Mouse (Mus musculus) stomach, embryonic 16.5 days (tissue): ENCODE results near the gene Tmod4. TPM values are rescaled to one million over a fixed set of nuclear protein-coding genes. Genes with fewer than 3 reads are reported as not detected.
A peak's percentile ranks its signal among the peaks of the same experiment; 100 is the strongest.
"Not testable (repeated sequence)": the region's sequence is repeated elsewhere in the genome, so short reads cannot be mapped to it uniquely, and the experiment has no call there.

Experiments
- ATAC-seq: fragments of 200-750 bp; cut with Nextera tagmentation; 2 replicates; pipeline ENCODE4 v1.8.0; 2017; ENCODE audit warnings: moderate number of reproducible peaks, moderate TSS enrichment; ENCODE audit not compliant: insufficient read depth, low FRiP score
- H3K27ac ChIP-seq: fragments of 300-500 bp; sonication (generic); 2 replicates; pipeline ENCODE4 v1.5.1; 2014; ENCODE audit warnings: low read length
- H3K27me3 ChIP-seq: fragments of 300-500 bp; sonication (generic); 2 replicates; pipeline ENCODE4 v1.6.1; 2014; ENCODE audit warnings: low read length, control low read depth, mixed read lengths; ENCODE audit not compliant: control insufficient read depth, insufficient read depth
- H3K36me3 ChIP-seq: fragments of 300-500 bp; sonication (generic); 2 replicates; pipeline ENCODE4 v1.6.1; 2014; ENCODE audit warnings: low read length; ENCODE audit not compliant: control insufficient read depth, insufficient read depth
- H3K4me1 ChIP-seq: fragments of 300-500 bp; sonication (generic); 2 replicates; pipeline ENCODE4 v1.6.1; 2014; ENCODE audit warnings: low read length, control low read depth, mixed read lengths; ENCODE audit not compliant: control insufficient read depth, insufficient read depth
- H3K4me2 ChIP-seq: fragments of 300-500 bp; sonication (generic); 2 replicates; pipeline ENCODE4 v1.6.1; 2014; ENCODE audit warnings: low read depth, low read length, mixed read lengths
- H3K4me3 ChIP-seq: fragments of 300-500 bp; sonication (generic); replicated peaks from 2 replicates; pipeline ENCODE4 v1.5.1; 2014; ENCODE audit warnings: mild to moderate bottlenecking, low read length
- H3K9ac ChIP-seq: fragments of 300-500 bp; sonication (generic); 2 replicates; pipeline ENCODE4 v1.6.1; 2014; ENCODE audit warnings: low read length
- H3K9me3 ChIP-seq: fragments of 300-500 bp; sonication (generic); replicated peaks from 2 replicates; pipeline ENCODE4 v1.6.1; 2016; ENCODE audit warnings: low read length, control low read depth; ENCODE audit not compliant: control insufficient read depth
- WGBS: fragments of 180-500 bp; shearing (Covaris S2); extraction: QIAGEN DNeasy Blood & Tissue Kit; methylation state at CpG from one replicate; pipeline ENCODE4 v1.1.7; 2014; 5-methylcytosine and 5-hydroxymethylcytosine counted together
- polyA plus RNA-seq: library from polyadenylated mRNA; unstranded; fragments of >200 nt; fragmentation: Nextera tagmentation; extraction: Ambion mirVana; gene quantifications from 2 replicates; pipeline ENCODE4 v1.2.1, GENCODE M21; 2015

The Tmod4 gene
- polyA plus RNA-seq, result 2.2 and 7.3 TPM in 2 replicates

- WGBS, result 41% methylated on average over 6 of the region's 6 CpGs
- no peak within 1 kb of the TSS for H3K9ac ChIP-seq
- no peaks in the 10 kb centered on the region for H3K27me3 ChIP-seq
- no peak within 1 kb of the TSS for H3K4me2 ChIP-seq
- no peak for ATAC-seq
- peaks cover 19% of the 10 kb centered on the region; the same call in 1 of the 2 replicates for H3K36me3 ChIP-seq
- H3K27ac ChIP-seq, result peak within 1 kb of the TSS; percentile 53
- H3K9me3 ChIP-seq, result no peaks in the 10 kb centered on the region
- H3K4me1 ChIP-seq, result peaks cover 11% of the 10 kb centered on the region
- no peak within 1 kb of the TSS for H3K4me3 ChIP-seq
These were observed at the start of gene Tmod4 for GRCm38 (mm10) chr3:95124246-95124645. TSS of gene Tmod4 (plus strand) at chr3:95124476.

- Histone ChIP-seq H3K4me3 (no peak overlapping the region), H3K27ac (no peak overlapping the region), H3K4me2 (no peak overlapping the region), H3K36me3 (no peaks in the 10 kb centered on the region), H3K4me1 (no peaks in the 10 kb centered on the region), H3K9me3 (no peaks in the 10 kb centered on the region), H3K9ac (no peak overlapping the region), H3K27me3 (no peaks in the 10 kb centered on the region)
- ATAC-seq, result no peak
- 92% methylated on average over 1 of the region's 1 CpGs for WGBS
These were observed 36.2 kb upstream of the Tmod4 start for GRCm38 (mm10) chr3:95088071-95088470.

- ATAC-seq, result no peak
- Histone ChIP-seq H3K27me3 (no peaks in the 10 kb centered on the region), H3K36me3 (no peaks in the 10 kb centered on the region), H3K4me3 (no peak overlapping the region), H3K4me1 (peaks cover 10% of the 10 kb centered on the region), H3K9ac (no peak overlapping the region), H3K4me2 (no peak overlapping the region), H3K27ac (no peak overlapping the region), H3K9me3 (no peaks in the 10 kb centered on the region)
- 26% methylated on average over 2 of the region's 2 CpGs for WGBS
These were observed 23.4 kb upstream of the Tmod4 start for GRCm38 (mm10) chr3:95100854-95101253.

GRCm38 (mm10) chr3:95105121-95105520, 19.2 kb upstream of the Tmod4 start:
- Histone ChIP-seq H3K27me3 (no peaks in the 10 kb centered on the region), H3K4me1 (peaks cover 10% of the 10 kb centered on the region), H3K4me2 (peak overlapping the region; percentile 83), H3K9ac (peak overlapping the region; percentile 81), H3K27ac (peak overlapping the region; percentile 46), H3K9me3 (no peaks in the 10 kb centered on the region), H3K36me3 (no peaks in the 10 kb centered on the region), H3K4me3 (peak overlapping the region; percentile 63)
- WGBS, result 40% methylated on average over 4 of the region's 4 CpGs
- ATAC-seq, result no peak

GRCm38 (mm10) chr3:95105586-95106337, 18.5 kb upstream of the Tmod4 start:
- 1% methylated on average over 16 of the region's 16 CpGs for WGBS
- peak overlapping the region; percentile 81 for H3K9ac ChIP-seq
- no peak for ATAC-seq
- H3K9me3 ChIP-seq, result no peaks in the 10 kb centered on the region
- H3K27me3 ChIP-seq, result no peaks in the 10 kb centered on the region
- H3K36me3 ChIP-seq, result no peaks in the 10 kb centered on the region
- peak overlapping the region; percentile 57 for H3K27ac ChIP-seq
- H3K4me3 ChIP-seq, result peak overlapping the region; percentile 63
- H3K4me2 ChIP-seq, result peak overlapping the region; percentile 83
- H3K4me1 ChIP-seq, result peaks cover 12% of the 10 kb centered on the region

GRCm38 (mm10) chr3:95106338-95107117, 17.7 kb upstream of the Tmod4 start, which contains the start of gene Pip5k1a:
TSS of gene Pip5k1a (minus strand) at chr3:95106930.
- ATAC-seq, result peak; percentile 92

GRCm38 (mm10) chr3:95107308-95107707, 17.0 kb upstream of the Tmod4 start:
- Histone ChIP-seq H3K4me3 (peak overlapping the region; percentile 63), H3K4me2 (peak overlapping the region; percentile 71), H3K4me1 (peaks cover 16% of the 10 kb centered on the region)
- H3K36me3 ChIP-seq, H3K9ac ChIP-seq, H3K27ac ChIP-seq, H3K9me3 ChIP-seq, ATAC-seq, H3K27me3 ChIP-seq: not testable (repeated sequence)

More at GRCm38 (mm10) chr3:95106338-95107117, 17.7 kb upstream of the Tmod4 start, which contains the start of gene Pip5k1a:
- H3K9me3 ChIP-seq, result no peaks in the 10 kb centered on the region
- peaks cover 12% of the 10 kb centered on the region for H3K4me1 ChIP-seq
- no peaks in the 10 kb centered on the region for H3K36me3 ChIP-seq
- H3K9ac ChIP-seq, result peak within 1 kb of the TSS; percentile 81
- no peaks in the 10 kb centered on the region for H3K27me3 ChIP-seq
- H3K4me2 ChIP-seq, result peak within 1 kb of the TSS; percentile 83
- peak within 1 kb of the TSS; percentile 63 for H3K4me3 ChIP-seq
- peak within 1 kb of the TSS; percentile 57 for H3K27ac ChIP-seq
- WGBS, result under 1% methylated on average over 51 of the region's 51 CpGs

- 67% methylated on average over 2 of the region's 2 CpGs for WGBS
- H3K4me3 ChIP-seq, result no peak overlapping the region
- H3K36me3 ChIP-seq, result no peaks in the 10 kb centered on the region
- no peak overlapping the region for H3K4me2 ChIP-seq
- H3K27ac ChIP-seq, result no peak overlapping the region
- ATAC-seq, result no peak
- no peaks in the 10 kb centered on the region for H3K9me3 ChIP-seq
- H3K9ac ChIP-seq, result no peak overlapping the region
- H3K27me3 ChIP-seq, result no peaks in the 10 kb centered on the region
- H3K4me1 ChIP-seq, result peaks cover 18% of the 10 kb centered on the region
These were observed 16.4 kb upstream of the Tmod4 start for GRCm38 (mm10) chr3:95107898-95108297.
